Mouse (Mus musculus): ENCODE measurements around the gene Chsy1.

Chsy1 gene

GRCm38 (mm10) chr7:66212887-66213286 lies 103.6 kb downstream of the Chsy1 start:
- DNase-seq (ENCODE audit: low read depth, low spot score): no peak

DNA sequence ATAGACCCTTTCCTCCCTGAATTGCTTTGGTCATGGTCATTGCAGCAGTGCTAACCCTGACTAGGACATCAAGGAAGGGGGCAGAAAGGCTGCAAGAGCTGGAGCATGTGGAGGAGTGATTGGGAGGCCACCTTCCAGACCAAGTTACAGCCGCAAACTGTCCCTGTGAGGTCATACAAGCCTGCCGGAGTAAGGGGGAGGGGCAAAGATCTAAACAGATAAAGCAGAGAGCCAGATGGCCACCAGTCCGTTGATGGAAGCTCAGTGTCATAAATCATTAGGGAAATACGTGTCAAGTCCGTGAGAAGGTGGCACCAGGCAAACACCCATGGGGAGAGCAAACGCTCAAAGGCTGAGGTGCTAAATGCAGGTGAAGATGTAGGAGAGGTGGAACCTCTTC lies 105.2 kb downstream of the Chsy1 start:
- no peak for DNase-seq (ENCODE audit: low read depth, low spot score)

DNA sequence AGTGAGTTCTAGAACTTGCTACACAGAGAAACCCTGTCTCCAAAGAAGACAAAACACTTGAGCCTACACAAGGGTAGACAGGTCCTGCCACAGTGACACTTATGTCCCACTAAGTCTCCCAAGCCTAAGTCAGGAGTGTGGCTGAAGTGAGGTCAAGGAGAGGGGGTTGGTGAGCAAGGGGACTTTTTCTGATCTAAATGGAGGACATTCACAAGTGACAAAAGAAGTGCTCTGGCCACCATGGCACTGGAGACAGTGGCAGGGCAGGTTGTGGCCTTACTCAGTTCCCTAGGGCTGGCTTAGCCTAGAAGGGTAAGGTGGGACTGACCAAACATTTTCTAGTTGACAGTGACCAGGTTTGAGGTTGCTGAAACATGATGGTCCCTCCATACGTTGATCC lies 106.6 kb downstream of the Chsy1 start:
- no peak for DNase-seq (ENCODE audit: low read depth, low spot score)

- no peak for DNase-seq (ENCODE audit: low read depth, low spot score)
Measured at GRCm38 (mm10) chr7:66217011-66217410, 107.7 kb downstream of the Chsy1 start.

GRCm38 (mm10) chr7:66217531-66218094 lies 108.3 kb downstream of the Chsy1 start:
- DNase-seq (ENCODE audit: low read depth, low spot score): no peak

- no peak for DNase-seq (ENCODE audit: low read depth, low spot score)
Measured at GRCm38 (mm10) chr7:66218193-66219014, 109.1 kb downstream of the Chsy1 start.

GRCm38 (mm10) chr7:66219028-66219793 lies 109.9 kb downstream of the Chsy1 start:
- DNase-seq (ENCODE audit: low read depth, low spot score): peak; percentile 41

DNA sequence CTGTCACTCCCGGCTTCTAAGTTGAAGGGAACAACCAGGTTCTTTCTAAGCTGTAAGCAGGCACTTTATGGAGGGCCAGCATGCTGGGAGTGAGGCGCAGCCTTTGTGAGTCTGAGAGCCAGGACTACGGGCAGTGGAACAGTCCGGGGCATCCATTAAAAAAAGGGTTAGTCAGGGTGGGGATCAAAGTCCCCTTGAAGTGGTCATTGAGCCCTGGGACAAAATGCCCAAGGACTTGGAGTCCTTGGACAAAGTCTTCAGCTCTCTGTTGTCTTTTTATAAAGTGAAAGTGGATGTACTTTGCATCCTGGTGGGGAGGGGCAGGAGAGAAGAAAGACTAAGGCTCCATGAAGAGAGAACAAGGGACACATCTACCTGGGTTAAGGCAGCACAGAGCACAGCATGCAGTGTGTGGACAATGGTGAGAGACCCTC lies 110.5 kb downstream of the Chsy1 start:
- DNase-seq (ENCODE audit: low read depth, low spot score): no peak

DNA sequence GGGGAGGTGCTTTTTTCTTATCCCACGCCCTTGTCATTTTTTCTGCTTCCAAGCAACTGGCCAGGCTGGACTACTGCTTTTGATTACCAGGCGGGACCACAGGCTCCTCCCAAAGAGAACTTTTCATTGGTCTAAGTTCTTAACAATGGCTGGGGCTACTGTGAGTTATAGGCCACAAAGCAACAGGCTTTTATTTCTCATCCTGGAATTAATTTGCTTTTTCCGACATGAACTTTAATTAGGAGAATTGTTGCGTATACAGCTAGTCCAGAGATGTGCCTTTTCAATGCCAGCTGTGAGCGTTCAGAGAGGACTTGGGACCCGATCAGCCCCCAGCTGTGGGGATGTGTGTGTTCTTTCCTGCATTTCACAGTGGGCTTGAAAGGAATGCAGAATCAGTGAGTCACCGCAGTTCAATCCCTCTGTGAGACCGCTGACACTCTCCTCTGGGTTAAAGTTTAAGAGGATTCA lies 113.3 kb downstream of the Chsy1 start:
- no peak for DNase-seq (ENCODE audit: low read depth, low spot score)
